Mouse (Mus musculus) MEL (cell line): ENCODE results near the gene Tfb1m.

Experiments used
- CHD1 ChIP-seq: IDR thresholded peaks from 2 replicates; pipeline ENCODE4 v1.6.1; 2012; ENCODE audit warnings: low read depth, mild to moderate bottlenecking, inconsistent platforms, low read length, improper control_type of control experiment
- CTCF ChIP-seq, 3 experiments: IDR thresholded peaks in 2 of 3; conservative IDR thresholded peaks in 1 of 3; 2 replicates each; pipeline ENCODE4 v1.5.1; 2011 to 2012; ENCODE audit warnings: low read length in 3 of 3, low read depth in 2 of 3, mild to moderate bottlenecking in 2 of 3, improper control_type of control experiment in 1 of 3, inconsistent platforms in 1 of 3, mixed read lengths in 1 of 3, moderate library complexity in 1 of 3; ENCODE audit not compliant: control insufficient read depth in 1 of 3, insufficient read depth in 1 of 3, poor library complexity in 1 of 3, severe bottlenecking in 1 of 3
- MAX ChIP-seq: IDR thresholded peaks from 2 replicates; pipeline ENCODE4 v1.6.1; 2011; ENCODE audit warnings: low read length, improper control_type of control experiment
- MYC ChIP-seq: IDR thresholded peaks from 2 replicates; pipeline ENCODE4 v1.6.1; 2011; ENCODE audit warnings: low read depth, mild to moderate bottlenecking, low read length, improper control_type of control experiment, moderate library complexity
- POLR2A ChIP-seq, 2 experiments: IDR thresholded peaks; 2 replicates each; pipeline ENCODE4 v1.6.1; 2011 to 2012; ENCODE audit warnings: low read length in 2 of 2, mild to moderate bottlenecking in 2 of 2, control low read depth in 1 of 2, improper control_type of control experiment in 1 of 2, low read depth in 1 of 2, moderate library complexity in 1 of 2; ENCODE audit not compliant: control insufficient read depth in 1 of 2, insufficient read depth in 1 of 2, poor library complexity in 1 of 2
- USF1 ChIP-seq: IDR thresholded peaks from 2 replicates; pipeline ENCODE4 v1.6.1; 2014; ENCODE audit warnings: low read depth, mild to moderate bottlenecking, inconsistent platforms, low read length, improper control_type of control experiment, moderate library complexity

DNA sequence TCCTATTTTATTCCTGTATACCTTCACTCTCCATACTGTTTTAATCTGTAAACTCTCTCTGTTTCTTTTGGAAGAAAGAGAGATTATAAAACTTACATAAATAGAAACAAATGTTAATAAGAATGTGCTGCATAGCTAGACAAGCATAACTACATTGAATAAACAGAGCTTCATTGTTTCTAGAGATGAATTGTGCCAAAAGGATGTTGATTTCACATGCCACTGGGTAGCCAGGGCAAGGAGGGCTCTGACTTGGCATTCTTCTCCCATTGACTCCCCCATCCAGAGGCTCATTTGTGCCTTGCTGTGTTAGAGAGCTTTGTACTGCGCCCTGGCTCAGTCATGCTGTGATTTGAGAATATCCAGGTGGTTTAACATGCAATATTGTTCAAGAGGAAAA is 40.3 kb upstream of the Tfb1m start:
- TF ChIP-seq USF1 (no peak), MAX (no peak), MYC (no peak), CHD1 (no peak), CTCF (IDR thresholded peaks at IDR 0.05 in 2 of 3, conservative IDR thresholded peaks at IDR 0.05 in 1 of 3; ENCODE audit: control insufficient read depth in 1 of 3, insufficient read depth in 1 of 3, low read depth in 2 of 3, low read length in 3 of 3, poor library complexity in 1 of 3, severe bottlenecking in 1 of 3) (no peak), POLR2A (IDR thresholded peaks at IDR 0.05; ENCODE audit: control insufficient read depth in 1 of 2, insufficient read depth in 1 of 2, low read depth in 1 of 2, low read length in 2 of 2, poor library complexity in 1 of 2) (no peak)
